Mouse (Mus musculus) small intestine, adult 2 months (tissue): ENCODE data around the gene Hipk2.

Experiments
- CTCF ChIP-seq: fragments of 200-500 bp; IDR thresholded peaks from 2 replicates; pipeline ENCODE4 v1.5.1; 2012; ENCODE audit warnings: low read depth, mild to moderate bottlenecking, control low read depth, inconsistent platforms, low read length, moderate library complexity, mixed read lengths; ENCODE audit not compliant: insufficient replicate concordance, insufficient read length; ENCODE audit errors: extremely low read depth
- POLR2A ChIP-seq: fragments of 200-500 bp; IDR thresholded peaks from 2 replicates; pipeline ENCODE4 v1.6.1; 2012; ENCODE audit warnings: low read depth, mild to moderate bottlenecking, control low read depth, inconsistent platforms, low read length, moderate library complexity

GRCm38 (mm10) chr6:38834727-38835126 lies 41.2 kb downstream of the Hipk2 start:
- TF ChIP-seq CTCF: no peak
- no peak for TF ChIP-seq POLR2A
